Mouse (Mus musculus) lung, postnatal 0 days (tissue): ENCODE results near the gene Cstf3.
A peak's percentile ranks its signal among the peaks of the same experiment; 100 is the strongest.

Source experiments
- CTCF ChIP-seq: IDR thresholded peaks from 2 replicates; pipeline ENCODE4 v1.5.1; 2016; ENCODE audit warnings: antibody characterized with exemption, mild to moderate bottlenecking
- EP300 ChIP-seq: IDR thresholded peaks from 2 replicates; pipeline ENCODE4 v1.6.1; 2016; ENCODE audit warnings: antibody characterized with exemption, mild to moderate bottlenecking, control low read depth

DNA sequence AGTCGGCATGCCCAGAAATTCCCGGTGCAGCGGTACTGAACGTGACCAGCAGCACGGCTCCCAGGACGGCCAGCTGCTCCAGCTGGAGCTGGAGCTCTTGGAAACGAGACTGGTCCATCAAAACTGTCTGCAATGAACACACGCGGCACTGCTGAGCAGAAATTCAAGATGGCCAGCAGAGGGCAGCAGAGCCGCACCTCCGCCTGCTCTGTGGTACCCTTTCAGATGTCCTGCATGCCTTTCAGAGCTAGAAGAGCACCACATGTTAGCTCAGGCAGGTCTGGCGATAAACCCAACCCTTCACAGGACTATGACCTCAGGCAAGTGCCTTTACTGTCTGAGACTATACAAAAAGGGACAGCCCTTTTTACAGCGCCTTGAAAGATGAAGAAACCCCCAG lies 95.1 kb downstream of the Cstf3 start:
- TF ChIP-seq CTCF (peak; percentile 99), EP300 (no peak)
